Mouse (Mus musculus) Patski (cell line): ENCODE results near the gene Exoc4. TPM values are rescaled to one million over a fixed set of nuclear protein-coding genes. Genes with fewer than 3 reads are reported as not detected.

Experiments
- ATAC-seq: fragments of 100-300 bp; one replicate; pipeline ENCODE4 v1.8.0; 2021
- CTCF ChIA-PET: fragments of 350-600 bp; sonication (Branson Sonifier 250); formaldehyde crosslinking; loops from one replicate; lab custom pipeline; 2022; ENCODE audit warnings: inconsistent platforms; lab: Charles Lee
- POLR2A ChIA-PET: fragments of 350-600 bp; sonication (Branson Sonifier 250); formaldehyde crosslinking; loops from one replicate; lab custom pipeline; 2022; ENCODE audit warnings: antibody characterized with exemption, inconsistent platforms; lab: Charles Lee
- DNase-seq: peaks from one replicate; pipeline ENCODE4 v3.0.0-alpha.2; 2011; ENCODE audit warnings: low read depth, low spot score
- H3K27me3 ChIP-seq: fragments of 371-371 bp; one replicate; pipeline ENCODE4 v1.5.1; 2021
- CTCF ChIP-seq: fragments of 100-300 bp; IDR thresholded peaks from one replicate; pipeline ENCODE4 v1.5.1; 2021
- in situ Hi-C: fragments of 300-500 bp; cut with MboI; formaldehyde crosslinking; loops from 3 replicates; pipeline ENCODE4 v1.11.1; 2018; ENCODE audit warnings: low pct_unique_long_range_greater_than_20kb, mixed read lengths
- polyA plus RNA-seq: library from polyadenylated mRNA; unstranded; gene quantifications from one replicate; pipeline ENCODE4 v1.2.3, GENCODE M21; 2021

The Exoc4 gene
- polyA plus RNA-seq, 1 experiment from 2014 or later: 71.3 TPM

DNA sequence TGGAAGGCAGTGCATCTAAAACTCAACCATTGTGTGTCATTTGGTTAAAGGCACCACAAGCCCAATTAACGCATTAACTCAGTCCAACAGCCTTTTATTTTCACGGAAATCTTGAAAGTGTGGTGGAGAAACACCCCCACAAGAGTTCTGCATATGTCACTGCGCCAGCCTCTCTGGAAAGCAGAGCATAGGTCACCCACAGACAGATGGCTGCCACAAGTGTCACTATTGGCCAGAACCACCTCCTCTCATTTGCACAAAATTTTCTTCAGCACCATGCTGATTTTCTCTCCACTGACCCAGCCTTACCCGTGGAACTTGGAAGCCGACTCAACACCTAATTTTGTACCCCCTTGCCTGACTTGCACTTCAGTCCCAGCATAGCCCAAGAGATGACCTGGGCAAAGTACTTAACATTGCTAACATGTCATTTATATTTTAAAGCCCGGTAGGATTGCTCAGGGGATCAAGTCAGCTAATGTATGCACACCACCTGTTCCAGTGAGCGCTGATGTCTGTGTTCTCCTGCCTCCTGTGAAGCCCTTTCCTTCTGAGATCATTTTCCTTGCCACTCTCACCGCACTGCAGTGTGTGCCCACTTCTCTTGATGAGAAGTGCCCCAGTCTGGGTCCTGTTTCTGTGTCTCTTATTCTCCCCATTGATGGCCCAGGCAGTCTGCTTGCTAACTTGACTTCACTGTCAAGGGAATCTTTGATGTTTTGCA is 625.6 kb downstream of the Exoc4 start:
- no peak for ATAC-seq
- in situ Hi-C loops: no loop called here
- POLR2A ChIA-PET: no interaction called here

DNA sequence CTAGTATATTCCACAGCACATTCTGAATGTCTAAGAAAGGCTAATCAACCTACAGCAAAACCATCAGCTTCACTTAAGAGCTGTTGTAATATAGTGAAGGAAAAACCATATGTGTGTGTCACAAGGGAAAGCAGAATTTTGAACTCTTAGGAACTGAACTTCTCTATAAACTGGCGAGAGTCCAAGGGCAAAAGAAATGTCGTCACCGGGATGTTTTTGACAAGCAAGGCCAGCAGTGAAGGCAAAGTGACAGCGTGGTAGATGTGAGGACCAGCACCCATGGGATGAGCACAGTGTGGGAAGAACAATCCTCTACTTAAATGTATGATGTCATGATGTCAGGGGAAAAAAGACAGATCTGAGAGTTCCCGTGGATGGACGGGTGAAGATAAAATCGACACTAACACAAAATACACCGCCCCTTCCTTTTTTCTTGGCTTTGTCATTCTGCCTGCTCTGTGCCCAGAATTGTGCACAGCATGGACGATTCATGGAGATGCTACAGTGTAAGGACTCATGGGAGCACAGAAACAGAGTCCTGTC is 635.3 kb downstream of the Exoc4 start:
- DNase-seq: no peak
- CTCF ChIA-PET: no interaction called here
- in situ Hi-C loops: no loop called here
- no peak for TF ChIP-seq CTCF
- POLR2A ChIA-PET: no interaction called here
- ATAC-seq: no peak
- no peaks in the 10 kb centered on the region for H3K27me3 ChIP-seq

More for the DNA sequence above, 625.6 kb downstream of the Exoc4 start:
- no peak for TF ChIP-seq CTCF
- DNase-seq: no peak
- no peaks in the 10 kb centered on the region for H3K27me3 ChIP-seq
- CTCF ChIA-PET: no interaction called here

- H3K27me3 ChIP-seq: no peaks in the 10 kb centered on the region
- ChIA-PET POLR2A (interaction anchor here (0.5 kb wide), 1 partner anchor 865 kb away, joined by 4 read pairs; no protein-coding TSS in a partner anchor), CTCF (no interaction called here)
- TF ChIP-seq CTCF: no peak
- ATAC-seq (no peak), DNase-seq (no peak)
- in situ Hi-C loops: no loop called here
Measured at GRCm38 (mm10) chr6:33886941-33887340, 638.1 kb downstream of the Exoc4 start.

DNA sequence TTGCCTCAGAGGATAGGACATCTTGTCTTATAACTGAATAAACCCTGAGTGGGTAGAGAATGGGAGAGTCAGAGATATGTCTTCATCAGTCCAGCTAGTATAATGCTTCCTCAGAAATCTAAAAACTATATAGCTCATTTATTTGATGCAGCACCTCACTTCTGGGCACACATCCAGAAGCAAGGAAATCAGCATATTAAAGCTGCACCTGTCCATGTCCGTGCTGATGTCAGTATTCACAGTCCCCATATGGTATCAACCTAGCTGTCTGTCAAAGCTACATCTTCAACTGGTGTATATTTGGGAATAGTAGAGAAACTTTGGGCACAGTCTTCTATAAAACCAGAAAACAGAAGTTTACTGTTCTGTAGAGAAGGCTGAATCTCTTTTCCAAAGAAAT is 642.0 kb downstream of the Exoc4 start:
- ATAC-seq: no peak
- POLR2A ChIA-PET: interaction anchor here (0.6 kb wide), 1 partner anchor 18 kb away, joined by 3 read pairs; no protein-coding TSS in a partner anchor

GRCm38 (mm10) chr6:33892142-33892541 is 643.3 kb downstream of the Exoc4 start:
- no peak for TF ChIP-seq CTCF
- ATAC-seq: peak; percentile 93
- peak; percentile 62 for DNase-seq
- CTCF ChIA-PET: interaction anchor here (1.5 to 1.6 kb wide), 2 partner anchors 10 to 18 kb away, joined by 3 to 4 read pairs; no protein-coding TSS in a partner anchor
- in situ Hi-C loops: no loop called here
- POLR2A ChIA-PET: no interaction called here
- H3K27me3 ChIP-seq: no peaks in the 10 kb centered on the region

More for the DNA sequence above, 642.0 kb downstream of the Exoc4 start:
- CTCF ChIA-PET: interaction anchor here (1.5 kb wide), 1 partner anchor 11 kb away, joined by 4 read pairs; no protein-coding TSS in a partner anchor
- in situ Hi-C loops: no loop called here
- TF ChIP-seq CTCF: no peak
- no peaks in the 10 kb centered on the region for H3K27me3 ChIP-seq
- no peak for DNase-seq

DNA sequence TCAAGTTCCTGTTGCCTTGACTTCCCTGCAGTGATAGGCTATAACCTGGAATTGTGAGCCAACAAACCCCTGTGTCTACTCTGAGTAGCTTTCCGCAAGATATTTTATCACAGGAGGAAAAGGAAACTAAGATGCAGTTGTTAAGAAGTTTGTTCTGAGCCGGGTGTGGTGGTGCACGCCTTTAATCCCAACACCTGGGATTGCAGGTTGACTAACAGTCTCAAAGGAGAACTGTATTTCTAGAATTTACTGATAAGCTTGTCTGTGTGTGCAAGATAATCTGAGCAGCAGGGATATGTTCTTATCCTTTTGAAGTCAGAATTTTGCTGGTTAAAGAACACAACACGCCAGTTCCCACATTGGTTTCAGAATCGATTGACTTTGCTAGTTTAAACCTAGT is 651.1 kb downstream of the Exoc4 start:
- no peak for ATAC-seq
- no peaks in the 10 kb centered on the region for H3K27me3 ChIP-seq
- in situ Hi-C loops: no loop called here
- POLR2A ChIA-PET: no interaction called here
- CTCF ChIA-PET: no interaction called here
- no peak for DNase-seq
- TF ChIP-seq CTCF: no peak

DNA sequence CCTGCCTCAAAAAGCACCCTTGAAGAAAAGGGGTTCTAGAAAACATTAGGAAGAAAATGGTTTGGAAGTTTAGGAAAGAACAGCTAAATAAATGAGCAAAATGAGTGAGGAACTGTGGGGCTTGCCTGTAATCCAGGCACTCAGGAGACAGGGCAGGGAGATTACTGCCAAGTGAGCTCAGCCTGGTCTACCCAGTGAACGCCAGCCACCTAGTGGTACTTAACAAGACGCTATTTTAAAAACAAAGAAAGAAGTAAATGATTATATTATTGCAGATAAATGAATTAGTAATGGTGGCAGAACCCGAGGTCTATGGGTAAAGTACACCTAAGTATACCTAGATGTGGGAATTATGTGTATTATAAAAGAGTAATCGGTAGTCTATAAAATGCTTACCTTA is 651.7 kb downstream of the Exoc4 start:
- in situ Hi-C loops: no loop called here
- no peak for DNase-seq
- H3K27me3 ChIP-seq: no peaks in the 10 kb centered on the region
- POLR2A ChIA-PET: interaction anchor here (0.6 kb wide), 1 partner anchor 71 kb away, joined by 3 read pairs; no protein-coding TSS in a partner anchor
- TF ChIP-seq CTCF: peak; percentile 17
- CTCF ChIA-PET: no interaction called here
- no peak for ATAC-seq

GRCm38 (mm10) chr6:33905099-33905498 is 656.2 kb downstream of the Exoc4 start:
- POLR2A ChIA-PET: no interaction called here
- ATAC-seq (no peak), DNase-seq (no peak)
- H3K27me3 ChIP-seq: no peaks in the 10 kb centered on the region
- CTCF ChIA-PET: interaction anchor here (1.9 kb wide), 1 partner anchor 14 kb away, joined by 4 read pairs; no protein-coding TSS in a partner anchor
- in situ Hi-C loops: no loop called here
- no peak for TF ChIP-seq CTCF

GRCm38 (mm10) chr6:33910671-33911070 is 661.8 kb downstream of the Exoc4 start:
- in situ Hi-C loops: no loop called here
- no peaks in the 10 kb centered on the region for H3K27me3 ChIP-seq
- DNase-seq (no peak), ATAC-seq (no peak)
- no peak for TF ChIP-seq CTCF
- CTCF ChIA-PET: no interaction called here
- POLR2A ChIA-PET: no interaction called here

- TF ChIP-seq CTCF: no peak
- DNase-seq: no peak
- ChIA-PET POLR2A (no interaction called here), CTCF (no interaction called here)
- in situ Hi-C loops: no loop called here
- ATAC-seq: no peak
- no peaks in the 10 kb centered on the region for H3K27me3 ChIP-seq
Measured at GRCm38 (mm10) chr6:33913072-33913471, 664.2 kb downstream of the Exoc4 start.

- ATAC-seq: no peak
- POLR2A ChIA-PET: no interaction called here
- no peak for DNase-seq
- no peaks in the 10 kb centered on the region for H3K27me3 ChIP-seq
- CTCF ChIA-PET: interaction anchor here (1.2 kb wide), 1 partner anchor 17 kb away, joined by 3 read pairs; no protein-coding TSS in a partner anchor
- TF ChIP-seq CTCF: no peak
- in situ Hi-C loops: no loop called here
Measured at GRCm38 (mm10) chr6:33913486-33913885, 664.6 kb downstream of the Exoc4 start.
